Mouse (Mus musculus) G1E (cell line): Measurements from ENCODE around the gene Acot5.

Experiments
- CTCF ChIP-seq: IDR thresholded peaks from 2 replicates; pipeline ENCODE4 v1.5.1; 2012; ENCODE audit warnings: low read depth, low read length, inconsistent platforms, mixed read lengths
- POLR2AphosphoS5 ChIP-seq: IDR thresholded peaks from 2 replicates; pipeline ENCODE4 v1.6.1; 2012; ENCODE audit warnings: low read depth, low read length, inconsistent platforms; ENCODE audit not compliant: insufficient replicate concordance
- TAL1 ChIP-seq: conservative IDR thresholded peaks from 2 replicates; pipeline ENCODE4 v1.6.1; 2012; ENCODE audit warnings: low read depth, low read length, inconsistent platforms, mixed read lengths

- TF ChIP-seq CTCF (no peak), POLR2AphosphoS5 (no peak), TAL1 (no peak)
Measured at GRCm38 (mm10) chr12:84067752-84068151, 1.4 kb upstream of the Acot5 start.
